Mouse (Mus musculus) retina, adult 2 months (tissue): ENCODE results near the gene Slc44a5.
"Not testable (repeated sequence)": the region's sequence is repeated elsewhere in the genome, so short reads cannot be mapped to it uniquely, and the experiment has no call there.

Source experiments
- DNase-seq: peaks from one replicate; pipeline ENCODE4 v3.0.0-alpha.2; 2012; ENCODE audit warnings: low read depth, low spot score

The Slc44a5 gene

DNA sequence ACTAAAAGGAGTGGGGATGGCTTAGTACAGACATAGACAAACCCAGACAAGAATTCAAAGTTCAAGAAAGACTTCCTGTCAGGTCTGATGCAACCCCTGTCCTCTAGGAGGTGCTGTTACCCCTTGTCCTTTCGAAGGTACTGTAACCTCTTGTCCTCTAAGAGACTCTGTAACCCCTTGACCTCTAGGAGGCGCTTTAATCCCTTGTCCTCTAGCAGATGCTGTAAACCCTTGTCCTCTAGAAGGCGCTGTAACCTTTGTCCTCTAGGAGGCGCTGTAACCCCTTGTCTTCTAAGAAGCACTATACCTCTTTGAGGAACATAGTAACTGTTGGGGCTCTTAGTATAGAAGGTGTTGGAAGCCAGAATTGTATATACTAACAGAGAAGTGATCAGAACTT lies 4.7 kb upstream of the Slc44a5 start:
- DNase-seq, result no peak

DNA sequence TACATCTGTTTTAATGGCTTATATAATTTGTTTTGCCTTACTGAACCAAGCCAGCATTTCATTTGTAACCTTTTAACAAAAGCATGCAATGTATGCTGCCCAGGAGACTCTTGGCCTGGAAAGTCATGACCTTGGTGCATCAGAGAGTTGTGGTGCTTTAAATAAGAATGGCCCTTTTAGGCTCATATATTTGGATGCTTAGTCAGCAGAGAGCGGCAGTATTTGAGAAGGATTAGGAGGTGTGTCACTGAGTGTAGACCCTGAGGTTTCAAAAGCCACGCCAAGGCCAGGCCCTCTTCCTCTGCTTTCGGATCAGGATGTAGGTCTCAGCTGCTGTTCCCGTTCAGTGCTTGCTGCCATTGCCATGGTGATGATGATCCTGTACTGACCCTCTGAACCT lies 3.8 kb upstream of the Slc44a5 start:
- no peak for DNase-seq

- DNase-seq, result no peak
Measured at GRCm38 (mm10) chr3:153973949-153974760, 919 bp downstream of the Slc44a5 start.

DNA sequence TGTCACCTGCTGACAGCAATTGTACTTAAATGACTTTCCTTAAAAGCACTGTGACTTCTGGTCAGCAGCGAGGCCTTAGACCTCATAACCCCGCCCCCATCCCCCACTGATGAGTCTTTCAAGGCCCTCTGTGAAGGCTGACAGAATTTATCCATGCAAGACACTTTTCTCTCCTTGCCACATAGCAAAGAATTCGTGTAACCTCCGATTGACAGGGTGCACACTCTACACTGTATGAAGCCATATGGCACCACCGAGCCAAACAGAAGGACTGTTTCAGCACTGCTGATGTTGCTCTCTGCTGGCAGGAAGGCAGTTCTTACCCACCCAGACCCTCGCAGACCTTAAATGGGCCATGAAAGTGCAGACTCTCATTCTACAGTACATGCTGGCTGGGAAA lies 1.8 kb downstream of the Slc44a5 start:
- no peak for DNase-seq

GRCm38 (mm10) chr3:153975791-153976190 lies 2.6 kb downstream of the Slc44a5 start:
- no peak for DNase-seq

GRCm38 (mm10) chr3:153980611-153981010 lies 7.4 kb downstream of the Slc44a5 start:
- DNase-seq, result no peak

DNA sequence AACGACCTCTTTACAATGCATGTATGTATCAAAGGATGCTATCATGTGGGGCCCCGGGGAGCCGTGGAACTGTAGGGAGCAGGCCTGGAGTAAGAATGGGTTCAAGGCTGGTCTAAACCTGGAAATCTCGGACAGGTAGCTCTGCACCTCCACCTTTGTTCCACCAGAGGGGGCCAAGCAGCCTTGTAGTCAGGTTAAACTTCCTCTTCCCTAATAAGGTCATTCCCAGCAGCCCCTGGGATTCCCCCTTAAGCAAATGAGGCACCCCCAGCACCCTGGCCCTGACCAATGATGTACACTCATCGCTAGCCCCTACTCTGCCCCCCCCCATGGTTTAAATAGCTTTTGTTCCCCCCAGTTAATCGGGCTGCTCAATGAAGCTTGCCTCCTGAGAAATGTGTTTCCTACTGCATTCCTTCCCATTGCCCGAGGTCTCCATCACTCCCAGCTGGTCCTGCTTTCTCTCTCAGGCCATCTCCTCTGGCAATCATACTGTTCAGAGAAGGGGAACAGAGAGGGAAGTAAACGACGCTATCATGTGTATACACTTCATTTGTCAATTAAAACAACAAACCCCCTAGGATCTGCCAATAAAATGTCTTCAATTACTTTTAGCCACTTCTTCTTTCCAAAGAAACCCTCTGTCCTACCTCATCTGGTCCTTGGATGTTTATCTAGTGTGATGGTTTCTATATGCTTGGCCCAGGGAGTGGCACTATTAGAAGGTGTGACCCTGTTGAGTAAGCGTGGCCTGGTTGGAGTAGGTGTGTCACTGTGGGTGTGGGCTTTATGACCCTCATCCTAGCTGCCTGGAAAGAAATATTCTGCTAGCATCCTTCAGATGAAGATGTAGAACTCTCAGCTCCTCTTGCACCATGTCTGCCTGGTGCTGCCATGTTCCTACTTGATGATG lies 11.4 kb downstream of the Slc44a5 start:
- DNase-seq, result no peak

GRCm38 (mm10) chr3:153999797-154000528 lies 26.7 kb downstream of the Slc44a5 start:
- DNase-seq, result no peak

GRCm38 (mm10) chr3:154001348-154001747 lies 28.1 kb downstream of the Slc44a5 start:
- no peak for DNase-seq

GRCm38 (mm10) chr3:154046876-154047275 lies 73.6 kb downstream of the Slc44a5 start:
- DNase-seq, result no peak

GRCm38 (mm10) chr3:154053331-154053730 lies 80.1 kb downstream of the Slc44a5 start:
- DNase-seq, result no peak

DNA sequence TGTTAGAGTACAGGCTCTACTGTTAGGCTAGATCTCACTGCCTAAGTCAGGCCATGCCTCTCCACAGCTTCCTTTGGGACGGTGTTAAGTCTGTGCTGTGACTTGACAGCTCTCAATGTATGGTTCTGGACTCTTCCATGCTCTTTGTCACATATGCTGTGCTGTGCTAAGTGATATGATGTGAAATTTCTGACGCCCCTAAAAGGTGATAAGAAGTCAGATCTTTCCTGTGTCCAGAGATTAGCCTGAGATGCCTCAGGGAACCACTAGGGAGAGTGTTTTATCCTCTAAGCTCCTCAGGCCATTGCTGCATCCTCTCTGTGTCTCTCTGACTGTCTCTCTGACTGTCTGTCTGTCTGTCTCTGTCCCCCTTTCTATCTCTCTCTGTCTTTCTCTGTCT lies 84.2 kb downstream of the Slc44a5 start:
- DNase-seq, result no peak

GRCm38 (mm10) chr3:154058200-154058599 lies 85.0 kb downstream of the Slc44a5 start:
- no peak for DNase-seq

GRCm38 (mm10) chr3:154071989-154072388 lies 98.8 kb downstream of the Slc44a5 start:
- DNase-seq, result not testable (repeated sequence)

DNA sequence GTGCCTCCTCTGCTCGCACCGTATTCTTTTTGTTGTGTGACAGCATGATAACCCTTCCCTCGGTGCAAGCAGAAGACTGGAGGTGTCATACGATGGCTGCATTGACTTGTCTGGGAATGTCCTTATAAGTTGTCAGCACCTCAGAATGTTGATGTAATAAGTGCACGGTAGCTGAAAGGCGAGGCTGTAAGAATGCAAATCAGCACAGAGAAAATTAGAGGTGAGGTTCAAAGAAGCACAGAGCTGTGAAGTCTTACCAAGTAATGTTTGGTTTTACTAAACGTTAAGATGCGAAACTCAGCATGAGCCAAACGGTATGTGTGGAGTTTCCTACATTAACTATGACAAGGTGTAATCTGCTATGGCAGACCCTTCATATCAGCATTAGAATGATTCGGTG lies 102.5 kb downstream of the Slc44a5 start:
- DNase-seq, result no peak

GRCm38 (mm10) chr3:154081687-154082086 lies 108.5 kb downstream of the Slc44a5 start:
- no peak for DNase-seq

- no peak for DNase-seq
Measured at GRCm38 (mm10) chr3:154082241-154082640, 109.0 kb downstream of the Slc44a5 start.

GRCm38 (mm10) chr3:154082961-154083360 lies 109.7 kb downstream of the Slc44a5 start:
- DNase-seq, result no peak

DNA sequence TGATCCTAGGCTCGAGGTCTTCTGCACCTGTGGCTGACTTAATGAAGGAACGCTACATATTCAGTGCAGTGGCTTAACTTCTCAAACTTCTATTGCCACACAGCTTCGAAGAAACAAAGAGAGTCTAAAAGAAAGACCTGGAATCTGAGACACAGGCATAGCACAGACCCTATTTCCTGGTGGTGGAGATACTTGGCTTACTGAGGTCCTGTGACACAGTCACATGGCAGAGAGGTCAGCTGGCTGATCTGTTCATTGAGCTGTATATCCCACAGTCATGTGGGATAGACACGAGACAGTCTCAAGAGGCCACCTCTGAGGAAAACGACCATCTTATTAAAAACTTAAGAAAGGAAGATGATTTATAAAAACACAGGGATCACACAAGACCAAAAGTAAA lies 116.8 kb downstream of the Slc44a5 start:
- DNase-seq, result no peak

GRCm38 (mm10) chr3:154091468-154092338 lies 118.5 kb downstream of the Slc44a5 start:
- DNase-seq, result no peak

GRCm38 (mm10) chr3:154092466-154092865 lies 119.2 kb downstream of the Slc44a5 start:
- DNase-seq, result no peak
